Mouse (Mus musculus) CH12.LX (cell line): Measurements from ENCODE around the gene Nsun2. TPM values are rescaled to one million over a fixed set of nuclear protein-coding genes. Genes with fewer than 3 reads are reported as not detected.

Experiments
- DNase-seq: peaks from one replicate; pipeline ENCODE4 v3.0.0-alpha.2; 2013; ENCODE audit errors: extremely low read depth
- H3K27ac ChIP-seq: 2 replicates; pipeline ENCODE4 v1.5.1; 2012; ENCODE audit warnings: low read depth, mild to moderate bottlenecking, control low read depth, moderate library complexity; ENCODE audit not compliant: insufficient read depth
- H3K27me3 ChIP-seq: replicated peaks from 2 replicates; pipeline ENCODE3; 2012; ENCODE audit warnings: inconsistent platforms
- H3K36me3 ChIP-seq, 2 experiments: replicated peaks in 1 of 2; 2 replicates each; pipeline versions ENCODE3 to v1.6.1; 2012; ENCODE audit warnings: inconsistent platforms in 1 of 2, low read length in 1 of 2, mild to moderate bottlenecking in 1 of 2, mixed read lengths in 1 of 2, moderate library complexity in 1 of 2; ENCODE audit not compliant: control insufficient read depth in 1 of 2, insufficient read depth in 1 of 2
- H3K4me1 ChIP-seq, 2 experiments: 2 replicates each; pipeline ENCODE4 v1.6.1; 2012; ENCODE audit warnings: inconsistent platforms in 1 of 2, moderate library complexity in 1 of 2; ENCODE audit not compliant: insufficient read depth in 2 of 2, control insufficient read depth in 1 of 2
- H3K4me2 ChIP-seq: 2 replicates; pipeline ENCODE4 v1.6.1; 2012; ENCODE audit warnings: low read depth, mild to moderate bottlenecking, control low read depth; ENCODE audit not compliant: poor library complexity, insufficient read depth, severe bottlenecking
- H3K4me3 ChIP-seq, 3 experiments: fragments of 150-350 bp in 1 of 3; sonication (generic) in 1 of 3; replicated peaks in 1 of 3; 2 replicates each; pipeline versions ENCODE3 to v1.5.1; 2011 to 2012; ENCODE audit warnings: low read depth in 2 of 3, low read length in 2 of 3, mild to moderate bottlenecking in 2 of 3, moderate library complexity in 2 of 3, control low read depth in 1 of 3, improper control_type of control experiment in 1 of 3, inconsistent platforms in 1 of 3, mixed read lengths in 1 of 3; ENCODE audit not compliant: poor library complexity in 1 of 3
- H3K79me2 ChIP-seq: replicated peaks from 2 replicates; pipeline ENCODE4 v1.6.1; 2012; ENCODE audit warnings: mild to moderate bottlenecking, moderate library complexity; ENCODE audit not compliant: control insufficient read depth, poor library complexity, insufficient read depth, severe bottlenecking; ENCODE audit errors: extremely low read depth
- H3K9ac ChIP-seq: 2 replicates; pipeline ENCODE4 v1.6.1; 2012; ENCODE audit warnings: low read depth, mild to moderate bottlenecking, control low read depth, moderate library complexity; ENCODE audit not compliant: insufficient read depth
- H3K9me3 ChIP-seq: replicated peaks from 2 replicates; pipeline ENCODE3; 2012; ENCODE audit warnings: low read length, inconsistent platforms, mixed read lengths
- CHD2 ChIP-seq: IDR thresholded peaks from 2 replicates; pipeline ENCODE4 v1.6.1; 2011; ENCODE audit warnings: low read length, improper control_type of control experiment
- E2F4 ChIP-seq: IDR thresholded peaks from 2 replicates; pipeline ENCODE4 v1.6.1; 2011; ENCODE audit warnings: low read depth, low read length, improper control_type of control experiment; ENCODE audit not compliant: insufficient replicate concordance
- GABPA ChIP-seq: IDR thresholded peaks from 2 replicates; pipeline ENCODE4 v1.6.1; 2012; ENCODE audit warnings: low read depth, low read length, improper control_type of control experiment, inconsistent platforms; ENCODE audit not compliant: insufficient replicate concordance
- IRF4 ChIP-seq: IDR thresholded peaks from 2 replicates; pipeline ENCODE4 v1.6.1; 2014; ENCODE audit warnings: low read depth, mild to moderate bottlenecking, inconsistent platforms, low read length, improper control_type of control experiment
- JUN ChIP-seq: IDR thresholded peaks from 2 replicates; pipeline ENCODE4 v1.6.1; 2011; ENCODE audit warnings: low read depth, mild to moderate bottlenecking, low read length, improper control_type of control experiment, moderate library complexity; ENCODE audit not compliant: insufficient read depth
- JUND ChIP-seq: conservative IDR thresholded peaks from 2 replicates; pipeline ENCODE4 v1.6.1; 2011; ENCODE audit warnings: low read depth, low read length, improper control_type of control experiment
- MAX ChIP-seq: IDR thresholded peaks from 2 replicates; pipeline ENCODE4 v1.6.1; 2011; ENCODE audit warnings: low read length, improper control_type of control experiment
- MYC ChIP-seq: IDR thresholded peaks from 2 replicates; pipeline ENCODE4 v1.6.1; 2011; ENCODE audit warnings: low read depth, mild to moderate bottlenecking, improper control_type of control experiment, low read length
- NRF1 ChIP-seq: IDR thresholded peaks from 2 replicates; pipeline ENCODE4 v1.6.1; 2014; ENCODE audit warnings: low read depth, mild to moderate bottlenecking, inconsistent platforms, low read length, improper control_type of control experiment, moderate library complexity
- RAD21 ChIP-seq: IDR thresholded peaks from 2 replicates; pipeline ENCODE4 v1.6.1; 2011; ENCODE audit warnings: low read depth, mild to moderate bottlenecking, low read length, improper control_type of control experiment, moderate library complexity
- SIN3A ChIP-seq: IDR thresholded peaks from 2 replicates; pipeline ENCODE4 v1.6.1; 2012; ENCODE audit warnings: low read length, improper control_type of control experiment, inconsistent platforms
- SMC3 ChIP-seq: IDR thresholded peaks from 2 replicates; pipeline ENCODE4 v1.6.1; 2011; ENCODE audit warnings: low read depth, low read length, improper control_type of control experiment
- dilution Hi-C: fragments of 300-500 bp; cut with MboI; formaldehyde crosslinking; loops from 2 replicates; pipeline ENCODE4 v1.14.3; 2020; ENCODE audit warnings: low sequenced_read_pairs; ENCODE audit not compliant: extremely low pct_unique_long_range_greater_than_20kb, extremely low pct_ligation_motif_present
- in situ Hi-C: fragments of 300-500 bp; cut with MboI; formaldehyde crosslinking; loops from 3 replicates; pipeline ENCODE4 v1.14.3; 2019; ENCODE audit warnings: low sequenced_read_pairs, low pct_ligation_motif_present, low pct_unique_long_range_greater_than_20kb, mixed read lengths
- polyA plus RNA-seq: library from polyadenylated mRNA; unstranded; fragments of >175 nt; gene quantifications from 2 replicates; pipeline ENCODE4 v1.2.1, GENCODE M21; 2012; ENCODE audit warnings: low read depth; ENCODE audit not compliant: insufficient read length
- total RNA-seq, 2 experiments: library from RNA; depleted of rRNA; stranded (reverse); fragments of 300-350 nt in 1 of 2; fragments of >200 nt in 1 of 2; gene quantifications; 2 replicates each; pipeline ENCODE4 v1.2.3; 2012 to 2014

Nsun2 gene
- total and polyA plus RNA-seq, 3 experiments: 178 to 292 (median 279) TPM

GRCm38 (mm10) chr13:69592226-69592625 is 58.7 kb downstream of the Nsun2 start:
- Histone ChIP-seq H3K4me1 (no peaks in the 10 kb centered on the region), H3K4me3 (no peak overlapping the region), H3K9ac (no peak overlapping the region), H3K79me2 (no peaks in the 10 kb centered on the region), H3K27me3 (no peaks in the 10 kb centered on the region), H3K36me3 (no peaks in the 10 kb centered on the region), H3K9me3 (no peaks in the 10 kb centered on the region), H3K27ac (no peak overlapping the region), H3K4me2 (no peak overlapping the region)
- in situ Hi-C loops: no loop called here
- DNase-seq: no peak
- TF ChIP-seq RAD21 (no peak), JUND (no peak), SMC3 (no peak), MYC (no peak), SIN3A (no peak), CHD2 (no peak)
- dilution Hi-C loops: no loop called here

GRCm38 (mm10) chr13:69593453-69593852 is 59.9 kb downstream of the Nsun2 start:
- no peak overlapping the region for H3K9ac ChIP-seq
- DNase-seq: no peak
- TF ChIP-seq JUN: no peak
- in situ Hi-C loops (no loop called here), dilution Hi-C loops (no loop called here)
- no peaks in the 10 kb centered on the region for H3K36me3 ChIP-seq
- H3K79me2 ChIP-seq: no peaks in the 10 kb centered on the region
- no peaks in the 10 kb centered on the region for H3K9me3 ChIP-seq
- H3K4me2 ChIP-seq: no peak overlapping the region
- no peaks in the 10 kb centered on the region for H3K27me3 ChIP-seq
- no peak overlapping the region for H3K4me3 ChIP-seq
- no peaks in the 10 kb centered on the region for H3K4me1 ChIP-seq
- no peak overlapping the region for H3K27ac ChIP-seq

- H3K27me3 ChIP-seq: no peaks in the 10 kb centered on the region
- TF ChIP-seq E2F4 (no peak), MAX (no peak), IRF4 (no peak), NRF1 (no peak), GABPA (no peak)
- no peak overlapping the region for H3K27ac ChIP-seq
- no peak overlapping the region for H3K9ac ChIP-seq
- no peak overlapping the region for H3K4me2 ChIP-seq
- in situ Hi-C loops: no loop called here
- no peak for DNase-seq
- dilution Hi-C loops: no loop called here
- no peaks in the 10 kb centered on the region for H3K4me1 ChIP-seq
- no peaks in the 10 kb centered on the region for H3K36me3 ChIP-seq
- no peaks in the 10 kb centered on the region for H3K9me3 ChIP-seq
- no peaks in the 10 kb centered on the region for H3K79me2 ChIP-seq
- H3K4me3 ChIP-seq: no peak overlapping the region
Measured at GRCm38 (mm10) chr13:69594577-69595256, 61.2 kb downstream of the Nsun2 start.
